Mouse (Mus musculus): ENCODE data around the gene Ccdc107. TPM values are rescaled to one million over a fixed set of nuclear protein-coding genes. Genes with fewer than 3 reads are reported as not detected.

Ccdc107 gene
- total and polyA plus RNA-seq, 2 experiments from 2014 or later = 74.0 to 107 TPM

- no peak for ATAC-seq (ENCODE audit: low FRiP score)
These were observed 40.6 kb downstream of the Ccdc107 start for GRCm38 (mm10) chr4:43533270-43533669.

GRCm38 (mm10) chr4:43535628-43536027, 42.9 kb downstream of the Ccdc107 start:
- H3K36me3 ChIP-seq (ENCODE audit: insufficient read depth, low read length) = peaks cover 88% of the 10 kb centered on the region
- H3K27me3 ChIP-seq (ENCODE audit: insufficient read depth, low read length) = no peaks in the 10 kb centered on the region
- no peak overlapping the region for H3K4me3 ChIP-seq (ENCODE audit: low read depth, low read length)
- ATAC-seq (ENCODE audit: low FRiP score) (no peak), DNase-seq (ENCODE audit: low spot score) (no peak)
- no peaks in the 10 kb centered on the region for H3K9me3 ChIP-seq (ENCODE audit: low read length)
- H3K4me2 ChIP-seq (ENCODE audit: low read depth, low read length, poor library complexity, severe bottlenecking) = no peak overlapping the region
- no peaks in the 10 kb centered on the region for H3K4me1 ChIP-seq (ENCODE audit: insufficient read depth, low read length)
- no peak for TF ChIP-seq CTCF (IDR thresholded peaks at IDR 0.05)
- H3K27ac ChIP-seq (ENCODE audit: low read depth, low read length) = no peak overlapping the region
- no peak overlapping the region for H3K9ac ChIP-seq (replicated peaks; ENCODE audit: low read length, poor library complexity, severe bottlenecking)
- 96% methylated on average over 8 of the region's 8 CpGs for WGBS

More at GRCm38 (mm10) chr4:43533270-43533669, 40.6 kb downstream of the Ccdc107 start:
- Histone ChIP-seq H3K36me3 (ENCODE audit: insufficient read depth, low read length) (peaks cover 65% of the 10 kb centered on the region), H3K4me3 (ENCODE audit: low read depth, low read length) (no peak overlapping the region), H3K27ac (ENCODE audit: low read depth, low read length) (no peak overlapping the region), H3K9me3 (ENCODE audit: low read length) (no peaks in the 10 kb centered on the region), H3K9ac (replicated peaks; ENCODE audit: low read length, poor library complexity, severe bottlenecking) (no peak overlapping the region), H3K27me3 (ENCODE audit: insufficient read depth, low read length) (no peaks in the 10 kb centered on the region), H3K4me1 (ENCODE audit: insufficient read depth, low read length) (no peaks in the 10 kb centered on the region), H3K4me2 (ENCODE audit: low read depth, low read length, poor library complexity, severe bottlenecking) (no peak overlapping the region)
- no peak for DNase-seq (ENCODE audit: low spot score)
- WGBS = 95% methylated on average over 8 of the region's 9 CpGs
- no peak for TF ChIP-seq CTCF (IDR thresholded peaks at IDR 0.05)

- H3K4me3 ChIP-seq (ENCODE audit: low read depth, low read length) = no peak overlapping the region
- ATAC-seq (ENCODE audit: low FRiP score) (no peak), DNase-seq (ENCODE audit: low spot score) (no peak)
- TF ChIP-seq CTCF (IDR thresholded peaks at IDR 0.05) = no peak
- H3K4me1 ChIP-seq (ENCODE audit: insufficient read depth, low read length) = no peaks in the 10 kb centered on the region
- H3K9me3 ChIP-seq (ENCODE audit: low read length) = no peaks in the 10 kb centered on the region
- H3K27ac ChIP-seq (ENCODE audit: low read depth, low read length) = no peak overlapping the region
- peaks cover 88% of the 10 kb centered on the region for H3K36me3 ChIP-seq (ENCODE audit: insufficient read depth, low read length)
- H3K27me3 ChIP-seq (ENCODE audit: insufficient read depth, low read length) = no peaks in the 10 kb centered on the region
- WGBS = 96% methylated on average over 9 of the region's 9 CpGs
- H3K9ac ChIP-seq (replicated peaks; ENCODE audit: low read length, poor library complexity, severe bottlenecking) = no peak overlapping the region
- H3K4me2 ChIP-seq (ENCODE audit: low read depth, low read length, poor library complexity, severe bottlenecking) = no peak overlapping the region
These were observed 43.3 kb downstream of the Ccdc107 start for GRCm38 (mm10) chr4:43536031-43536430.

GRCm38 (mm10) chr4:43542044-43542443, 49.3 kb downstream of the Ccdc107 start:
- WGBS = 82% methylated on average over 3 of the region's 3 CpGs
- Histone ChIP-seq H3K27ac (ENCODE audit: low read depth, low read length) (no peak overlapping the region), H3K9me3 (ENCODE audit: low read length) (no peaks in the 10 kb centered on the region), H3K4me3 (ENCODE audit: low read depth, low read length) (no peak overlapping the region), H3K9ac (replicated peaks; ENCODE audit: low read length, poor library complexity, severe bottlenecking) (no peak overlapping the region), H3K4me2 (ENCODE audit: low read depth, low read length, poor library complexity, severe bottlenecking) (no peak overlapping the region), H3K4me1 (ENCODE audit: insufficient read depth, low read length) (no peaks in the 10 kb centered on the region), H3K36me3 (ENCODE audit: insufficient read depth, low read length) (peaks cover 89% of the 10 kb centered on the region), H3K27me3 (ENCODE audit: insufficient read depth, low read length) (no peaks in the 10 kb centered on the region)
- DNase-seq (ENCODE audit: low spot score) (no peak), ATAC-seq (ENCODE audit: low FRiP score) (no peak)
- TF ChIP-seq CTCF (IDR thresholded peaks at IDR 0.05) = no peak

Other genes starting within 250 kb of the Ccdc107 start
- 0.44 and 0.47 TPM in 2 replicates for gene Atp8b5, start 225.7 kb upstream of the Ccdc107 start, total RNA-seq (2014; rRNA removed)
- gene Atp8b5, start 225.7 kb upstream of the Ccdc107 start, polyA plus RNA-seq (2015; fragmentation: Nextera tagmentation; extraction: Ambion mirVana) = 0.17 and 0.54 TPM in 2 replicates
- gene Rusc2, start 110.9 kb upstream of the Ccdc107 start, total RNA-seq (2014; rRNA removed) = 156 and 200 TPM in 2 replicates
- 77.7 and 78.9 TPM in 2 replicates for gene Rusc2, start 110.9 kb upstream of the Ccdc107 start, polyA plus RNA-seq (2015; fragmentation: Nextera tagmentation; extraction: Ambion mirVana)
- gene Fam166b, start 63.8 kb upstream of the Ccdc107 start, total RNA-seq (2014; rRNA removed) = 1.7 and 2.8 TPM in 2 replicates
- 1.6 and 2.2 TPM in 2 replicates for gene Fam166b, start 63.8 kb upstream of the Ccdc107 start, polyA plus RNA-seq (2015; fragmentation: Nextera tagmentation; extraction: Ambion mirVana)
- gene Tesk1, start 51.0 kb upstream of the Ccdc107 start, total RNA-seq (2014; rRNA removed) = 141 and 184 TPM in 2 replicates
- 17.2 and 18.9 TPM in 2 replicates for gene Tesk1, start 51.0 kb upstream of the Ccdc107 start, polyA plus RNA-seq (2015; fragmentation: Nextera tagmentation; extraction: Ambion mirVana)
- gene Cd72, start 38.3 kb upstream of the Ccdc107 start, total RNA-seq (2014; rRNA removed) = not detected in 2 replicates
- 5.2 and 5.4 TPM in 2 replicates for gene Cd72, start 38.3 kb upstream of the Ccdc107 start, polyA plus RNA-seq (2015; fragmentation: Nextera tagmentation; extraction: Ambion mirVana)
- gene Sit1, start 9.2 kb upstream of the Ccdc107 start, total RNA-seq (2014; rRNA removed) = not detected in 2 replicates
- not detected in 2 replicates for gene Sit1, start 9.2 kb upstream of the Ccdc107 start, polyA plus RNA-seq (2015; fragmentation: Nextera tagmentation; extraction: Ambion mirVana)
- 1.3 and 16.1 TPM in 2 replicates for gene Arhgef39, start 6.8 kb downstream of the Ccdc107 start, total RNA-seq (2014; rRNA removed)
- gene Arhgef39, start 6.8 kb downstream of the Ccdc107 start, polyA plus RNA-seq (2015; fragmentation: Nextera tagmentation; extraction: Ambion mirVana) = 2.3 and 2.8 TPM in 2 replicates
- 0.05 and 0.52 TPM in 2 replicates for gene Car9, start 14.1 kb downstream of the Ccdc107 start, total RNA-seq (2014; rRNA removed)
- gene Car9, start 14.1 kb downstream of the Ccdc107 start, polyA plus RNA-seq (2015; fragmentation: Nextera tagmentation; extraction: Ambion mirVana) = 0.69 and 1.1 TPM in 2 replicates
- 1.5 and 3.1 TPM in 2 replicates for gene Tpm2, start 30.9 kb downstream of the Ccdc107 start, total RNA-seq (2014; rRNA removed)
- gene Tpm2, start 30.9 kb downstream of the Ccdc107 start, polyA plus RNA-seq (2015; fragmentation: Nextera tagmentation; extraction: Ambion mirVana) = 6.2 and 6.6 TPM in 2 replicates
- 45.4 and 50.4 TPM in 2 replicates for gene Creb3, start 69.4 kb downstream of the Ccdc107 start, total RNA-seq (2014; rRNA removed)
- 85.2 and 91.2 TPM in 2 replicates for gene Creb3, start 69.4 kb downstream of the Ccdc107 start, polyA plus RNA-seq (2015; fragmentation: Nextera tagmentation; extraction: Ambion mirVana)
- 41.3 and 44.4 TPM in 2 replicates for gene Tln1, start 69.8 kb downstream of the Ccdc107 start, total RNA-seq (2014; rRNA removed)
- 72.4 and 75.7 TPM in 2 replicates for gene Tln1, start 69.8 kb downstream of the Ccdc107 start, polyA plus RNA-seq (2015; fragmentation: Nextera tagmentation; extraction: Ambion mirVana)
- gene Rgp1, start 85.8 kb downstream of the Ccdc107 start, total RNA-seq (2014; rRNA removed) = 20.6 and 22.6 TPM in 2 replicates
- gene Rgp1, start 85.8 kb downstream of the Ccdc107 start, polyA plus RNA-seq (2015; fragmentation: Nextera tagmentation; extraction: Ambion mirVana) = 12.3 and 12.4 TPM in 2 replicates
- gene Gba2, start 86.0 kb downstream of the Ccdc107 start, total RNA-seq (2014; rRNA removed) = 29.3 and 56.4 TPM in 2 replicates
- gene Gba2, start 86.0 kb downstream of the Ccdc107 start, polyA plus RNA-seq (2015; fragmentation: Nextera tagmentation; extraction: Ambion mirVana) = 47.5 and 50.6 TPM in 2 replicates
- gene Msmp, start 91.6 kb downstream of the Ccdc107 start, total RNA-seq (2014; rRNA removed) = not detected in 2 replicates
- gene Msmp, start 91.6 kb downstream of the Ccdc107 start, polyA plus RNA-seq (2015; fragmentation: Nextera tagmentation; extraction: Ambion mirVana) = 1.4 and 2.5 TPM in 2 replicates
- 28.2 and 30.5 TPM in 2 replicates for gene Npr2, start 139.0 kb downstream of the Ccdc107 start, total RNA-seq (2014; rRNA removed)
- gene Npr2, start 139.0 kb downstream of the Ccdc107 start, polyA plus RNA-seq (2015; fragmentation: Nextera tagmentation; extraction: Ambion mirVana) = 8.1 and 8.6 TPM in 2 replicates
- 9.3 and 10.2 TPM in 2 replicates for gene Spag8, start 160.7 kb downstream of the Ccdc107 start, total RNA-seq (2014; rRNA removed)
- gene Spag8, start 160.7 kb downstream of the Ccdc107 start, polyA plus RNA-seq (2015; fragmentation: Nextera tagmentation; extraction: Ambion mirVana) = 7.3 and 8.5 TPM in 2 replicates
- gene Hint2, start 163.6 kb downstream of the Ccdc107 start, total RNA-seq (2014; rRNA removed) = 51.6 and 60.7 TPM in 2 replicates
- 80.1 and 83.1 TPM in 2 replicates for gene Hint2, start 163.6 kb downstream of the Ccdc107 start, polyA plus RNA-seq (2015; fragmentation: Nextera tagmentation; extraction: Ambion mirVana)
- gene Tmem8b, start 176.1 kb downstream of the Ccdc107 start, total RNA-seq (2014; rRNA removed) = 28.7 and 30.0 TPM in 2 replicates
- gene Tmem8b, start 176.1 kb downstream of the Ccdc107 start, polyA plus RNA-seq (2015; fragmentation: Nextera tagmentation; extraction: Ambion mirVana) = 9.3 and 13.7 TPM in 2 replicates
- gene Fam221b, start 176.2 kb downstream of the Ccdc107 start, total RNA-seq (2014; rRNA removed) = 0.09 TPM in 1 of 2 replicates, not detected in the other
- 1.4 and 1.5 TPM in 2 replicates for gene Fam221b, start 176.2 kb downstream of the Ccdc107 start, polyA plus RNA-seq (2015; fragmentation: Nextera tagmentation; extraction: Ambion mirVana)
- 0.09 TPM in 1 of 2 replicates, not detected in the other for gene Olfr70, start 207.9 kb downstream of the Ccdc107 start, total RNA-seq (2014; rRNA removed)
- not detected in 2 replicates for gene Olfr70, start 207.9 kb downstream of the Ccdc107 start, polyA plus RNA-seq (2015; fragmentation: Nextera tagmentation; extraction: Ambion mirVana)
- not detected in 2 replicates for gene Olfr71, start 217.4 kb downstream of the Ccdc107 start, total RNA-seq (2014; rRNA removed)
- not detected in 2 replicates for gene Olfr71, start 217.4 kb downstream of the Ccdc107 start, polyA plus RNA-seq (2015; fragmentation: Nextera tagmentation; extraction: Ambion mirVana)
- gene Hrct1, start 234.3 kb downstream of the Ccdc107 start, total RNA-seq (2014; rRNA removed) = 1.1 TPM in 2 replicates
- gene Hrct1, start 234.3 kb downstream of the Ccdc107 start, polyA plus RNA-seq (2015; fragmentation: Nextera tagmentation; extraction: Ambion mirVana) = 0.72 and 1.1 TPM in 2 replicates
- gene Spaar, start 237.1 kb downstream of the Ccdc107 start, total RNA-seq (2014; rRNA removed) = not detected in 2 replicates
- gene Spaar, start 237.1 kb downstream of the Ccdc107 start, polyA plus RNA-seq (2015; fragmentation: Nextera tagmentation; extraction: Ambion mirVana) = 0.07 and 0.28 TPM in 2 replicates